Mouse (Mus musculus) thymus, postnatal 14 days (tissue): ENCODE results near the gene Itga8.

ENCODE experiments used
- DNase-seq: peaks from one replicate; pipeline ENCODE4 v3.0.0; 2021

The Itga8 gene

GRCm38 (mm10) chr2:12293458-12293857, 8.3 kb downstream of the Itga8 start:
- DNase-seq: no peak

GRCm38 (mm10) chr2:12292023-12292820, 9.5 kb downstream of the Itga8 start:
- DNase-seq: no peak

- no peak for DNase-seq
Measured at GRCm38 (mm10) chr2:12290235-12290634, 11.5 kb downstream of the Itga8 start.

- DNase-seq: no peak
Measured at GRCm38 (mm10) chr2:12287831-12288230, 13.9 kb downstream of the Itga8 start.

GRCm38 (mm10) chr2:12280664-12281063, 21.1 kb downstream of the Itga8 start:
- no peak for DNase-seq

- no peak for DNase-seq
Measured at GRCm38 (mm10) chr2:12279070-12279612, 22.6 kb downstream of the Itga8 start.

GRCm38 (mm10) chr2:12256635-12257317, 44.9 kb downstream of the Itga8 start:
- DNase-seq: no peak

- no peak for DNase-seq
Measured at GRCm38 (mm10) chr2:12255901-12256300, 45.8 kb downstream of the Itga8 start.

- DNase-seq: no peak
Measured at GRCm38 (mm10) chr2:12235345-12235744, 66.4 kb downstream of the Itga8 start.

GRCm38 (mm10) chr2:12229721-12230120, 72.0 kb downstream of the Itga8 start:
- DNase-seq: no peak

GRCm38 (mm10) chr2:12228335-12228734, 73.4 kb downstream of the Itga8 start:
- DNase-seq: no peak

GRCm38 (mm10) chr2:12227243-12227642, 74.5 kb downstream of the Itga8 start:
- DNase-seq: no peak

GRCm38 (mm10) chr2:12226367-12226766, 75.4 kb downstream of the Itga8 start:
- no peak for DNase-seq

- no peak for DNase-seq
Measured at GRCm38 (mm10) chr2:12221671-12222070, 80.1 kb downstream of the Itga8 start.

- DNase-seq: no peak
Measured at GRCm38 (mm10) chr2:12213464-12213790, 88.3 kb downstream of the Itga8 start.

GRCm38 (mm10) chr2:12212662-12213463, 88.9 kb downstream of the Itga8 start:
- DNase-seq: no peak

- DNase-seq: no peak
Measured at GRCm38 (mm10) chr2:12208142-12208541, 93.6 kb downstream of the Itga8 start.

GRCm38 (mm10) chr2:12206353-12206752, 95.4 kb downstream of the Itga8 start:
- DNase-seq: no peak

- no peak for DNase-seq
Measured at GRCm38 (mm10) chr2:12205875-12206274, 95.8 kb downstream of the Itga8 start.

- DNase-seq: no peak
Measured at GRCm38 (mm10) chr2:12203231-12203630, 98.5 kb downstream of the Itga8 start.

GRCm38 (mm10) chr2:12198699-12199098, 103.0 kb downstream of the Itga8 start:
- DNase-seq: no peak

GRCm38 (mm10) chr2:12198214-12198613, 103.5 kb downstream of the Itga8 start:
- no peak for DNase-seq

GRCm38 (mm10) chr2:12197711-12198110, 104.0 kb downstream of the Itga8 start:
- DNase-seq: no peak
